Mouse (Mus musculus) limb, embryonic 14.5 days (tissue): Measurements from ENCODE around the gene Kcnb1. TPM values are rescaled to one million over a fixed set of nuclear protein-coding genes. Genes with fewer than 3 reads are reported as not detected.
A peak's percentile ranks its signal among the peaks of the same experiment; 100 is the strongest.

Experiments
- ATAC-seq: fragments of 200-750 bp; cut with Nextera tagmentation; 2 replicates; pipeline ENCODE4 v1.8.0; 2017; ENCODE audit warnings: low read depth, moderate number of reproducible peaks, moderate TSS enrichment; ENCODE audit not compliant: low FRiP score
- DNase-seq: peaks from one replicate; pipeline ENCODE4 v3.0.0-alpha.2; 2015; ENCODE audit warnings: low spot score
- H3K27ac ChIP-seq: fragments of 300-500 bp; sonication (generic); replicated peaks from 2 replicates; pipeline ENCODE4 v1.5.1; 2014; ENCODE audit warnings: low read depth, mild to moderate bottlenecking, low read length, moderate library complexity, mixed read lengths
- H3K27me3 ChIP-seq: fragments of 300-500 bp; sonication (generic); 2 replicates; pipeline ENCODE4 v1.6.1; 2014; ENCODE audit warnings: low read length, mixed read lengths; ENCODE audit not compliant: control insufficient read depth, insufficient read depth
- H3K36me3 ChIP-seq: fragments of 300-500 bp; sonication (generic); 2 replicates; pipeline ENCODE4 v1.6.1; 2014; ENCODE audit warnings: mild to moderate bottlenecking, low read length, moderate library complexity, mixed read lengths; ENCODE audit not compliant: control insufficient read depth, insufficient read depth
- H3K4me1 ChIP-seq: fragments of 300-500 bp; sonication (generic); 2 replicates; pipeline ENCODE4 v1.6.1; 2014; ENCODE audit warnings: antibody characterized with exemption, low read length, mixed read lengths; ENCODE audit not compliant: control insufficient read depth, insufficient read depth
- H3K4me2 ChIP-seq: fragments of 300-500 bp; sonication (generic); replicated peaks from 2 replicates; pipeline ENCODE4 v1.6.1; 2014; ENCODE audit warnings: low read depth, mild to moderate bottlenecking, low read length, moderate library complexity; ENCODE audit not compliant: severe bottlenecking
- H3K4me3 ChIP-seq: fragments of 300-500 bp; sonication (generic); replicated peaks from 2 replicates; pipeline ENCODE4 v1.5.1; 2014; ENCODE audit warnings: low read length
- H3K9ac ChIP-seq: fragments of 300-500 bp; sonication (generic); 2 replicates; pipeline ENCODE4 v1.6.1; 2014; ENCODE audit warnings: mild to moderate bottlenecking, low read depth, low read length, moderate library complexity; ENCODE audit not compliant: severe bottlenecking
- H3K9me3 ChIP-seq: fragments of 300-500 bp; sonication (generic); 2 replicates; pipeline ENCODE4 v1.6.1; 2016; ENCODE audit warnings: low read length; ENCODE audit not compliant: control insufficient read depth
- POLR2A ChIP-seq: fragments of 200-500 bp; IDR thresholded peaks from 2 replicates; pipeline ENCODE4 v1.8.0; 2012; ENCODE audit warnings: inconsistent platforms, mild to moderate bottlenecking, moderate library complexity, borderline replicate concordance; ENCODE audit not compliant: insufficient read depth, insufficient read length; ENCODE audit errors: extremely low read depth
- WGBS: fragments of 180-500 bp; shearing (Covaris S2); extraction: QIAGEN DNeasy Blood & Tissue Kit; methylation state at CpG from one replicate; pipeline ENCODE4 v1.1.7; 2014; 5-methylcytosine and 5-hydroxymethylcytosine counted together
- polyA plus RNA-seq, 2 experiments: library from polyadenylated mRNA; depleted of rRNA in 1 of 2; stranded (reverse) in 1 of 2; unstranded in 1 of 2; fragments of >200 nt; fragmentation: Nextera tagmentation in 1 of 2; extraction: Ambion mirVana in 1 of 2; gene quantifications; 2 replicates each; pipeline versions ENCODE4 v1.2.1 to v1.2.3; 2012 to 2014

The Kcnb1 gene
- polyA plus RNA-seq, 2 experiments = 1.3 to 3.3 TPM

- ATAC-seq = no peak
- no peaks in the 10 kb centered on the region for H3K9me3 ChIP-seq
- no peak overlapping the region for H3K4me3 ChIP-seq
- H3K36me3 ChIP-seq = peaks cover 19% of the 10 kb centered on the region
- WGBS = 46% methylated on average over 6 of the region's 6 CpGs
- no peak overlapping the region for H3K9ac ChIP-seq
- H3K4me1 ChIP-seq = peaks cover 13% of the 10 kb centered on the region; the same call in 1 of the 2 replicates
- no peaks in the 10 kb centered on the region for H3K27me3 ChIP-seq
- H3K4me2 ChIP-seq = no peak overlapping the region
- no peak for TF ChIP-seq POLR2A
- no peak overlapping the region for H3K27ac ChIP-seq
- no peak for DNase-seq
Measured at GRCm38 (mm10) chr2:167067575-167067974, 122.4 kb downstream of the Kcnb1 start.

GRCm38 (mm10) chr2:167066528-167067516 lies 123.1 kb downstream of the Kcnb1 start:
- Histone ChIP-seq H3K9me3 (no peaks in the 10 kb centered on the region), H3K27ac (no peak overlapping the region), H3K36me3 (peaks cover 19% of the 10 kb centered on the region), H3K4me1 (peaks cover 14% of the 10 kb centered on the region; the same call in 1 of the 2 replicates), H3K4me2 (no peak overlapping the region), H3K27me3 (no peaks in the 10 kb centered on the region), H3K4me3 (no peak overlapping the region), H3K9ac (no peak overlapping the region)
- no peak for ATAC-seq
- TF ChIP-seq POLR2A = no peak
- DNase-seq = no peak
- whole genome bisulfite sequencing = 33% methylated on average over 6 of the region's 6 CpGs

DNA sequence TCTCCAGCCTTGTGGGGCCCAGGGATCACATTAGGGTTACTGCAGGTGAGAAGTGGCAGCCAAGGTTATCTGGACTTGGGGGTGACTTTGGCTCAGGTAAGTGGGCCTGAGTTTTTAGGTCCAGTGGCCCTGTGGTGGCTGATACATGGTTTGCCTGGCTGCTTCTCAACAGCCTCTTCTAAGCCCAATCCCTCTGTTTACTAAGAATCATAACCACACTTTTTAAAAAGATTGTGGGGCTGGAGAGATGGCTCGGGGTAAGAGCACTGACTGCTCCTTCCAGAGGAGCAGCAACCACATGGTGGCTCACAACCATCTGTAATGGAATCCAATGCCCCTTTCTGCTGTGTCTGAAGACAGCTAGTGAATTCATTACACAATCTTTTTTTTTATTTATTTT lies 123.9 kb downstream of the Kcnb1 start:
- 36% methylated on average over 1 of the region's 1 CpGs for WGBS
- peaks cover 19% of the 10 kb centered on the region for H3K4me1 ChIP-seq
- no peak overlapping the region for H3K4me3 ChIP-seq
- DNase-seq = no peak
- no peaks in the 10 kb centered on the region for H3K9me3 ChIP-seq
- ATAC-seq = no peak
- no peak overlapping the region for H3K27ac ChIP-seq
- H3K27me3 ChIP-seq = no peaks in the 10 kb centered on the region
- H3K36me3 ChIP-seq = peaks cover 19% of the 10 kb centered on the region
- no peak for TF ChIP-seq POLR2A
- H3K9ac ChIP-seq = no peak overlapping the region
- no peak overlapping the region for H3K4me2 ChIP-seq

DNA sequence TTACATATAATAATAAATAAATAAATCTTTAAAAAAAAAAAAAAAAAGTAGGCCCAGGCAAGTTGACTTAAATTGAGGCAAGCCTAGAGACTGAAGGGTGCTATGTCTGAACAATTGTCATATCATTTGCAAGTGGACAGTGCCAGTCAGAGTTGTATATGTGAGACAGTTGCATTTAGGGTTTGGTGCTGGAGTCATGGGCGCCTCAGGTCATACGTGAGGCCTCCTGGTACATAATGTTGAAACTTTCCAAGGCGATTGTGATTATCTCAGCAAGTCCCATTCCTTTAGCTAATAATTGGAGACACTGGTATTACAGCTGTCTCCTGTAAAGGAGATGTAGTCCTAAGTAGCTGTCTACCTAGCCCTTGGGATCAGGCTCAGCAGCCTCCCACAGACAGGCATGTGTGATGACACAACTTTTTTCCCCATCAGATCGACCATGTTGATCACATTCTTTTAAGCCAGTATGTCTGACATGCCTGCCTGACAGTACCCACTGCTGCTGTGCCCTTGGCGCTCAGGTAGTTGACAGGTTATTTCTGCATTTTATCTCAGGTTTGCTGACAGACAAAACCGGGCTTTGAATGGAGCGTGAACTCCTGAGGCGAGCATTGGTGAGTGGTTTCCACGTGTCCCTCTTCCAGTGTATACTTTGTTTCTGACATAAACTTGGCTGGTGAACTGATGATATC lies 125.2 kb downstream of the Kcnb1 start:
- peak overlapping the region; percentile 92 for H3K9ac ChIP-seq
- peaks cover 19% of the 10 kb centered on the region for H3K4me1 ChIP-seq
- H3K36me3 ChIP-seq = peaks cover 22% of the 10 kb centered on the region
- no peaks in the 10 kb centered on the region for H3K27me3 ChIP-seq
- TF ChIP-seq POLR2A = no peak
- no peak overlapping the region; the same call in 1 of the 2 replicates for H3K27ac ChIP-seq
- ATAC-seq (no peak), DNase-seq (no peak)
- no peaks in the 10 kb centered on the region for H3K9me3 ChIP-seq
- H3K4me2 ChIP-seq = peak overlapping the region; percentile 64
- H3K4me3 ChIP-seq = peak overlapping the region; percentile 89
- WGBS = 27% methylated on average over 9 of the region's 9 CpGs

- Histone ChIP-seq H3K4me3 (peak overlapping the region; percentile 89), H3K9ac (peak overlapping the region; percentile 92), H3K27me3 (no peaks in the 10 kb centered on the region), H3K9me3 (no peaks in the 10 kb centered on the region), H3K4me2 (peak overlapping the region; percentile 64), H3K27ac (peak overlapping the region; percentile 87), H3K36me3 (peaks cover 23% of the 10 kb centered on the region), H3K4me1 (peaks cover 19% of the 10 kb centered on the region)
- no peak for TF ChIP-seq POLR2A
- DNase-seq (no peak), ATAC-seq (no peak)
- WGBS = 0% methylated on average over 7 of the region's 7 CpGs
Measured at GRCm38 (mm10) chr2:167063906-167064496, 126.0 kb downstream of the Kcnb1 start.
